Mouse (Mus musculus) cerebellum, adult 9-11 months (tissue): Measurements from ENCODE around the gene Pccb.

Experiments used
- DNase-seq: peaks from one replicate; pipeline ENCODE4 v3.0.0; 2022

Gene Pccb

DNA sequence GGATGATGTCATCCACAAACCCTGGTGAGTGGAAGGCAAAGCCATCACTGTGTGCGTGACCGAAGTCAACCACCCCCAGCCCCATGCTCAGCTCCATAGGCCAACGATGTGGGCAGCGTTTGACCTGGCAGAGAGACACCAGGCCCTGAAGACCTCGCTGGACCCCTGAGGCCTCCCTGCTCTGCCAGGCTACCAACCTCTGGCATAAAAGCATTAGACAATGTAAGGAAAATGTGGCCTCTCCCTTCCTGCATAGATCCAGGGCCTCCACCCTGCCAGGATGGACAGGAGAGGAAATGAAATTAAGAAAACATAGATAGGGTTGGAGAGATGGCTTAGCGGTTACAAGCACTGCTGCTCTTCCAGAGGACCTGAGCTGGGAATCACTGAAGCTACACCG is 51.9 kb downstream of the Pccb start:
- DNase-seq, result no peak

DNA sequence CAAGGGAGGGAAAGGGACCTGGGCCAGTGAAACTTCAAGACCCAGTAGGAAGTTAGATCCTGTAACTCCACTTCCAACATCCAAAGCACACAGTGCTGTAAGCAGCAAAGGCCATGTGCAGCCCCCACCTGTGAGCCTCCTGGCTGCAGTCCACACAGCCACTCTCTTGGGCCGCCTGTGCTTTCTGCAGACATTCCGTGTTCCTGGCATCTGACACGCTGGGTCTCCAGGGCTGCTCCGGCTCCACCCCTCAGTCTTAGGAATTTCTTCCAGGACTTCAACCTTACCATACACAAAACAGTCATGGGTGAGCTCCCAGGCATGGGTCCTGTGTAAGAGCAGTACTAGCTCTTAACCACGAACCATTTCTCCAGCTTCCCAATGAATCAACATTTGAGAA is 55.4 kb downstream of the Pccb start:
- DNase-seq, result no peak

DNA sequence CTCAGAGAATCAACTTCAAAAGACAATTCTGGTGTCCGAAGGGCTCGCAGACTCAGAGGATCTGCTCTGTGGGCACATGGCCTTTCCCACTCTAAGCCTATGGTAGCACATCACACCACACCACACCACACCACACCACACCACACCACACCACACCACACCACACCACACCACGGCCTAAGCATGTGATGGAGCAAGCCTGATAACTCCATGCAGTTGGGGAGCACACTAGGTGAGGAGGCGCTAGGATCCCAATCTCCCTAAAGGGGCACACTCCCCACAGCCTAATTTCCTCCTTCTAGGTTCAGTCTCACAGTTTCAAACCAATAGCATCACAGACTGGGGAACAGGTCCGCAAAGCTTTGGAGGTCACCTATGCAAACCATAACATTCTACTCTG is 56.0 kb downstream of the Pccb start:
- DNase-seq, result no peak

DNA sequence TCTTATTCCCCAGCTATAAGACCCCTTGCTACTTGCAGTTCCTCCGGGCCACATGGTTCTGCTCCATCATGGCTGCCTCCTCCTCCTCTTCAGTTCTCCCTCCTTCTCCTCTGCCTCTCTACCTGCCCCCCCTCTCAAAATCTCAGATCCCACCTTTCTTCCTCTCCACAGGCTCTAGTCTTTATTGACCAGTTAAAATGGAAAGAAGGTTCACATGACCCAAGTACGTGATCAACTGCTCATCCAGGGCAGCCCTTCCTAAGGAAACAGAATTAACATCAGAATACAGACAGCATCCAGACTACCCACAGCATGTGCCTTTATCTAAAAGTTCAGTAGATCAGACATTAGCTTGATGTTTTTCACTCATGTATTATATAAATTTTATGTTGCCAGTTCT is 65.2 kb downstream of the Pccb start:
- no peak for DNase-seq

DNA sequence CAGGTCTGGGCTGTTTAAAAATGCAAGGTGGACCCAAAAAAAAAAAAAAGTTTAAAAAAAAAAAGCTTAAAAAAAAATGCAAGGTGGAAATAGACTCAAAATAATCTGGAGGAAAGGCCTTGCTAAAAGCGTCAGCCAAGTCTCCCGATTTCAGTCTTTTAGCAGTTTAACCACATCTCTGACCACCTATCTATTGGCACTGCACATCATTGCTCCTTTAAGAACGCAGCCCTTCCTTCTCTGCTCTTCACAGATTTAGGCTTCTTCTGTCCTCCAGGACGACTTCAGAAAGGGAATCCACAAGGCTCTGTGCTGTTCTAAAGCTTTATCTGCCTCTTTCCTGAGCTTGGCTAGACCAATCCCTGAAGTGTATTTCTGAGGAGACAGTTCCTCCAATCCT is 70.6 kb downstream of the Pccb start:
- no peak for DNase-seq

DNA sequence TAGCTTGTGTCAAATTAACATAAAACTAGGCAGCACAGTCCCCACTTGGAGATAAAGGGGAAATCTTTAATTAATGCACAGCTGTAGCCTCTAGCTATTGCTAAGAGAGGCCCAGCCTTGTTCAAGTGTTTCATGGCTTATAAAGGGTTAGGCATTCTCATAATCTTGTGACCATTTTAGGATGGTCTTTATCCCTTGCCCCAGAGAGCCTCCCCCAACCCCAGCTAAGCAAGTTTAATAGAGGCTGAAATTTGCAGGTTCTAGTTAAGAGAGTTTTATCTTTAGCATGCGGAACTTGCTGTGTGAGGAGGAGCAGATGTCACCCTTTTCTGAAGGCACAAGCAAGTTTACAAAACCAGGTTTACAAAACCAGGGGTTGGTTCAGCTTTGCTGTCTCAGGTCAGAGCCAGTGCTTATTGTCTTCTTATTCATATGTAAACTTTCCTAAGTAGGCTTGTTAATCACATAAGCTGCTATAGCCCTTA is 71.2 kb downstream of the Pccb start:
- DNase-seq, result no peak

DNA sequence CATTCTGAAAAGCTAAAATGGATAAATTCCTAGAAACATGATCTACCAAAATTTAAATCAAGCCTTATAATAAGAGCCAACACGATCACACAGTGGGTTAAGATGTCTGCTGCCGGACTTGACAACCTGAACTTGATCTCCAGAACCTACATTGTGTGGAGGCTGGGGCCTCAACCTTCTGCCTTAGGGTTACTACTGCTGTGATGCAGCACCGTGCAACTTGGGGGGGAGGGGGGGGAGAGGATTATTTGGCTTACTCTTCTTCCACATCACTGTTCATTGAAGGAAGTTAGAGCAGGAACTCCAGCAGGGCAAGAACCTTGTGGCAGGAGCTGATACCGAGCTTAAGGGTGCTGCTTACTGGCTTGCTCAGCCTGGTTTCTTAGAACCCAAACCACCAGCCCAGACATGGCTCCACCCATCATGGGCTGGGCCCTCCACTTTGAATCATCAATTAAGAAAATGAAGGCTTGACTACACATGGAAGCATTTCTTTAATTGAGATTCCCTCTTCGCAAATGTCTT is 71.7 kb downstream of the Pccb start:
- DNase-seq, result no peak

DNA sequence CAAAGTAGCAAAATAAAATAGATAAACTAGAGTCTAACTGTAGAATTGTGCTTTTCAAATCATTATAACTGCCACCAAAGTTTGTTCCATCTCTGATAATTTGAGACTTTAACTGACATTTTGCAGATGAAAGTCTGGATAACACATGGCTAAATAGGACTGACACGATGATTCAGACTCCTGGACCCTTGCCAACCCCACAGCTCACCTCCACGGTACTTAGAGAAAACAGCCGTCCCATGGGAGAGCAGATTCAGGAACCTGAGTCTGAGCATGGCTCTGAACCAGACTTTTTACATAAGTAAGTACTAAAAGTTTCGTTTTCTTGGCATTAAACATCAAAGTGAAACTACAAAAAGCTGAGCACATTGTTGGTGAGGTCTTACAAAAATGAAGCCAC is 83.2 kb downstream of the Pccb start:
- peak; percentile 67 for DNase-seq

DNA sequence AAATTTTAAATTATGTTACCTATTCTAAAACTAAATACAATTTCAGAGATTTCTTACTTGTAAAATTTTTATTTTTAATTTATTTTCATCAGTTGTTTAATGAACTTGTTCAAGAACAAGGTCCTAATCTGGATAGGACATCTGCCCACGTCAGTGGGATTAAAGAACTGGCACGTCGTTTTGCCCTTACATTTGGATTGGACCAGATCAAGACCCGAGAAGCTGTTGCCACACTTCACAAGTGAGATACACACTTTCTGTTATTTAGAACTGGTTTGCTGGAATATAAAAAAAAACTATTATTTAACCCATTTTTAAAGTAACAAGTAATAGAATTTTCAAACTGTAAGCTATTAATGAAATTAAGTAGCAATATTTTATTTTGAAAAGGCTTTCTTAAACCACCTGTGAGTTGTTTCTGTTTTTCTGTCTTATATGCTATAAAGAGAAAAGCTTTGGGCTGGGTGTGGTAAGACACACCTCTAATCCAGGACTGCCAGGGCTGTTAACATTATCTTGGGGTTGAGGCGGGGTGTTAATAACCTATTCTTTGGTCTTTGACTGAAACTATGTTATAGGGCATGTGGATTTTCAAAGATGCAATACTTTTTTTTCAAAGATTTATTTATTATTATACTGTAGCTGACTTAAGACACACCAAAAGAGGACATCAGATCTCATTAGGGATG is 89.9 kb downstream of the Pccb start:
- DNase-seq, result no peak

DNA sequence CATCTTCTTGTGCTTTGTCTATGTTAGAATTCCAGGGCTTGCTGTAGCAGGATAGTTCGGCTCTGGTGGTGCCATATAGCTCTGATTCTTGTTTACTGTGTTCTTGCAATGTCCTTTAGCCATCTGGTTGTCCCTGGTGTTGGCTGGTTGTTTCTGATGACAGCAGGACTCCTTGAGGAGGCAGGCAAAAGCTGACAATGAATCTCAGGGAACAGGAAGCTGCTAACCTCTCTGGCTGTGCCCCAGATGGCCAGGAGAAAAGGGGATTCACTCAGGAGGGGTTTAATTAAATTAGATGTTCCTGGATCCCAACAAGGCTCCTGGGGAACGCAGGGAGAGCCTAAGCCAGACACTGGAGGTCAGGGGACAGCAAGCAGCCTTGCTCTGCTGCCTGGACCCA is 92.7 kb downstream of the Pccb start:
- DNase-seq, result peak; percentile 96
